Mouse (Mus musculus) hematopoietic stem cell, adult 5-6 weeks (primary cell): ENCODE results near the gene Zfp428. TPM values are rescaled to one million over a fixed set of nuclear protein-coding genes. Genes with fewer than 3 reads are reported as not detected.

Source experiments
- ATAC-seq, 2 experiments: fragments of 125-278 bp in 1 of 2; replicated peaks in 1 of 2; 2 replicates each; pipeline ENCODE4 v1.8.0; 2016 to 2017; ENCODE audit warnings: inconsistent platforms in 2 of 2, mild to moderate bottlenecking in 2 of 2, moderate number of reproducible peaks in 2 of 2, low read depth in 1 of 2, moderate TSS enrichment in 1 of 2; ENCODE audit not compliant: low FRiP score in 2 of 2, poor library complexity in 2 of 2, severe bottlenecking in 2 of 2, insufficient read depth in 1 of 2, low TSS enrichment in 1 of 2
- total RNA-seq: library from RNA; stranded (forward); fragments of 172-1452, 232-1000 nt; gene quantifications from 2 replicates; pipeline ENCODE4 v1.2.3, GENCODE M21; 2017

Zfp428 gene
- 1.1 and 5.1 TPM in 2 replicates for total RNA-seq

DNA sequence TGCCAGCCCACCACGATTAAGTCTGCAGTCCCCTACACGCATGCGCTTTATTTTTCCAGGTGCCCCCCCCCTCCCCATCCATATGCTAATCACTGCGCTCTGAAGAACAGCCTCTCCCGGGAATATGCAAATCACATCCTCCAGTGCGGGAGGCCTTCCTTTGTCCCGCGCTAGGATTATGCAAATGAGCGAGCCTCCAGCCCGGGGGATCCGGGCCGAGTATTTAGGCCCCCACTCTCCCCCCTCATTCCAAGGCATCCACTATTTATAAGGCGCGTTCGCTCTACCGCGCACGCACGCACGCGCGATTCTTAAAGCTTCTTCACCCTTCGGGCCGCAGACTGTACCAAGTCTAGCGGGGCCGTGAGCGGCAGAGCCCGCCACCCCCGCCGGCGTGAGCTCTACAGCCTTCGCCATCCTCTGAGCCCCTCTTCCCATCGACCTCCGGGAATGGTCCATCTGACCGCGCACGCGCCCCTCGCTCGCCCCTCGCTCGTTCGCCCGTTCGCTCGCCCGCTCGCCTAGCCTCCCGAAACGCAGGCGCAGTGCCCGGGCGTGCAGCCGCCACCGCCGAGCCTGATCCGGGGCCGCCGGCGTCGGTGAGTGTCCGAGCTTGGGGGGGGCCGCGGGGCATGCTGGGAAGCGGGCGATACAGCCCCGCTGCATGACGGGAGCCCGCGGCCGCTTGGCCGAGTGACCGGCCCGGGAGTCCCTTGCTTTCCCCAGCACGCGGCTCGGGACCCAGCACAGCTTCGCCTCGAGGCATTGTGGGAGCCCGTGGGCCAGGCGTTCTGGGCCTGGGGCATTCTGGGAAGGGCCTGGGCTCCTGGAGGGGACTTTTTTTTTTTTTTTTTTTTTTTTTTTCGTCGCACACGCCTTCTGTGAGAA lies at the start of gene Zfp428:
TSS of gene Zfp428 (plus strand) at position 169 of the 888 bp plus-strand sequence.
- peak; percentile 40 to 60 for ATAC-seq

DNA sequence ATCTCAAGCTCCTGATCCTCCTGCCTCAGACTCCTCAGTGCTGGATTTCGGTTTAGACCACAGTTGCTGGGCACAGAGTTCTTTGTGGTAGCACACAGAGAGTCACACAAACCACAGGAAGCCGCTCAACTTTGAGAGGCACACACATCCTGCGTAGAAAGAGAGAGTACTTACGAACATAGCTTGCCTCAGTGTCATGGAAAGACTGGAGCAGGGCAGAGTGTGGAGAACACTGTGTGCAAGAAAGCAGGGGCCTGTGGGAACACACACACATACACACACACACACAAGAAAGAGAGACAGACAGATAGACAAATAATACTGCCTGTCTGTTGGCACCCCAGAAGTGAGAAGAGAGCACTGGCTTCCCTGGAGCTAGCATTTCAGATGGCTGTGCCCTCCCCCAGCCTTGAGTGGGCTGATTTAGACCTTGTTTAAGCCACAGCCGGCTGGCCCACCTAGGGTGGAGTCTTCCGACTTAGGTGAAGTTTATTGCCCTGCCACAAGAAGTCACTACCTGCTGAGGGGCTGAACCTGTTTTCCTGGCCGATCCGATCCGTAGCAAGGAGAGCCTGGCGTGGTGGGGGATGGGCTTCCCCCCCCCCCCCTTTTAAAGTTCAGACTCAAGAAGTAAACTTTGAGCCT lies 49.0 kb upstream of the Zfp428 start:
- peak; percentile 85 to 86 for ATAC-seq

DNA sequence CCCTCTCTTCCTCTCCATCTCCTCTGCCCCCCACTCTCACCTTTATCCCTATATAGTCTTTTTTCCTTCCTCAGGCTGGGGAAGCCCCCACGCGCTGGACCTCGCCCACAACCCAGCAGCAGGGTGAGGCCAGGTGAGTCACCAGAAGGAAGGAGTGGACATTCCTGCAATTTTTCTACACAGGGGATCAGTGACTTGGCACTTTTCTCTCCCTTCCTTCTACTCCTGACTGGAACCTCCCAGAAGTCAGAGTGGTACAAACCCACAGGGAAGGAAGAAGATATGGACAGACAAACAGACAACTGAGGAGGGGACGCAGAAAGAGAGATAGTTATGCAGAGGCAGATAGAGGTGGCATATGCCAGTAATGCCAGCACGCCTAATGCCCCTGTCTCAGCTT lies 47.4 kb upstream of the Zfp428 start:
- no peak for ATAC-seq

DNA sequence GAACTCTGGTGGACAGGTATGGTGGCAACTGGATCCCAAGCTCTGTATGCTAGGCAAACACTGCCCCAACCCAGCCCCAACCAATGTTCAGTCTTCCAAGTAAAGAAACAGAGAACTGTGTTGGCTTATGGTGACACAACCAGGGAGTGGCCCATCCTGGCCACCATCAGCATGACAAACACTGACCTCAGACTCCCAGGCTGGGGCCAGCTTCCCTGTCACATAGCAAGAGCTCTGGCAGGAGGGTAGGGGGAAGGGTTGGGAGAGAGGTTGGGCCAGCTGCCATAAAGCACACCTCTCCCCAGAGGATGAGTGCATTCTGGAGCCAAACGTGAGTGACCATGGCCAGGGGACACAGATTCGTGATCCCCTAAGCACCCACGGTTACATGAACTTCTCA lies 47.0 kb upstream of the Zfp428 start:
- no peak; a peak in 1 of 4 replicates for ATAC-seq

DNA sequence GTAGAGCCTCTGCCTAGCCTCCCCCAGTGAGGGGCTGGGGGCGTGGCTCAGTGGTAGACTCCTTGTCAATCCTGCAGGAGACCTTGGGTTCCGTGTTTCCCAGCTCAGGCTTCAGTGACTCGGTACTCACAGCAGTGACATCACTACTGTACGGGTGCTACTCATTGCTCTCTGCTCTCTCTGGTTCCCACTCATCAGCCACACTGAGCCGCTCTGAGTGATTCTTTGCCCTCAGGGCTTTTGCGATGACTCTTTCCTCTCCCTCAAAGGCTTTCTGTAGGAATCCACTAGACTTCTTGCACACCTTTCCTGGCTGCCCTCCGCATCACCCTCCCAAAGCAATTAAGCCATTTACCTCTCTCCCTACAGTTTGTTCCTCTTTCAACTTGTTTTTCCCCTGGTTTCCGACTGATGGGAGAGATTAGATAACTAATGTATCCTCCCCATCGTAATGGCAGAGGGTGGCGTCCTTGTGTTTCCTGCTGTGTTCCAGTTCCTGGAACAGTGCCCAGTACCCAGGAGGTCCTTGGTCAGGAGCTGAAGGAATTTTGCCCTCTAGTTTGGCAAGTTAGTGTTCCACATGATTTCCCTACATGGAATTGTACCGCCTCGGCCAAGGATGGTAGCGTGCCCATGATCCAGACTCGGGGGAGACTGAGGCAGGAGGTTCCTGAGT lies 45.3 kb upstream of the Zfp428 start:
- no peak for ATAC-seq

DNA sequence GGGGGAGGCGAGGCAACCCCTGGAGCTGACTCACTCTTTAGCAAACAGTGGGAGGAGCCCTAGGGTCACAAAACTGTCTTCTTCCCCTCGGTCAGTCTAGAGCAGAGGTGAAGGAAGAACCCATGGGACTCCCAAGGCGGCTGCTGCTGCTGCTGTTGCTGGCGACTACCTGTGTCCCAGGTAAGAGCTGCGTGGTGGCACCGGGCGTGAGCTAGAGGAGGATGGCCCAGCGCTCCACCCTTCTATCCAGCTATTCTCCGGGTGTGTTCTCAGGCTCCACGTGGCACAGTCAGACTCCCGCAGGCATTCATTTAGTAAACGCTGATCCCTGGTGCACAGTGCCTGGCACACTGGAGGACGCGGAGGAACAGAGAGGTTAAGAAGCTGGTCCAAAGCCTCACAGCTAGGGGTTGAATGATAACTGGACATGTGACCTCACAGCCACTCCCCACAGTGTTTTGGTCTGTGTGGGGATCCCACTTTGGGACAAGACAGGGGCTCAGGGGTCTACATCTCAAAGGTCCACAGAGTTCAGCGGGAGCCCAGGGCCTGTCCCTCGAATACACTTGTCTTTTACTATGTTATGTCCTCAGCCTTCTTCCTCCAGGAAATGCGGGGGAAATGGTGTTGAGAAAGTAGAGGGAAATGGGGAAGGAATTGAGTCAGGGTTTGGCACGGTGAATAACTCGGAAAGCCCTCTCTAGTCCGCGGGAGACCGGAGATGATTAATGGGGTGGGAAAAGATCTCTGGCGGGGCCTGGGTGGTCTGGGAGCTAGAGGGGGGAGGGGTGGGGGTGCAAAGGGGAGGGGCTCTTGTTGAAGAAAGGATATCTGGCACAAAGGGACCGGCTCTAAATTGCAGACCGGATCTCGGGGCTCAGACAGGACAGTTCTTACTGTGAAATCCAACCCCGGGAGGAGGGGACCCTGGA lies 44.2 kb upstream of the Zfp428 start, which contains the start of gene Plaur:
TSS of gene Plaur (plus strand) at position 97 of the 932 bp plus-strand sequence.
- peak; percentile 33 to 48 for ATAC-seq

DNA sequence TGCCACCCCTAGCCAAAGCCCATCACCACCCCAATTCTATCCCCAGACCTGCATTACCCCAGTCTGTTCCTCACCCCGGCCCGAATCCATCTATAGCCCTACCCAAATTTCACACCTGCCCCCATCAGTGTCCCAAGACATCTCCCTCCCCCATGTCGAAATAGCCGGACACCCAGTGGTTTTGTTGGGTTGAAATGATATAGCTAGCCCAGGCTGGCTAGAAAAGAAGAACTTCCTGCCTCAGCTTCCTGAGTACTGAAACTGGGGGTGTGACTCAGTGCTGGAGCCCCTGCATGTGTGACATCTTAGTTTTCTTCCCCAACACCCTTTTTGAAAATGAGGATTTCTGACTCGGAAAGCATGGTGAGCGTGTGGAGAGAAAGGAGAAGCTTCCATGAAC lies 40.0 kb upstream of the Zfp428 start:
- ATAC-seq, result peak in 1 of 2 experiments; percentile 15; a peak in 1 of 4 replicates

DNA sequence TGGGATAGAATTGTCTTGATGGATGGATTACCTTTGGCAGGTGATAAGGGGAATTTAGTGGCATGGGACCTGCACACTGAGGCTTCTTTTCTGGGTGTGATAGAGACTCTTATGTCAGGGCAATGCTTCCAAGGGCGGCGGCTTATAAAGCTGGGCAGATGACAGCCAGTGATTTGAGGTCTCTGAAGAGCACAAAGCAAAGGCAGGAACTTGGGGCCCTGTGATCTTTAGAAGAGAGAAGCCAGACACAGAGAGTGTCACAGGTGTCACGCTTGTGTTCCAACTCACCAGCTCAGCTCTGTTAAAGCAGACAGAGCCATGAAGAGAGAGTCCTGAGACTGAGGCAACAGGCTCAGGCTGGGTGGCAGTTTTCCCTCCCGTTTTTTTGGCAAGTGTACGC lies 38.9 kb upstream of the Zfp428 start:
- ATAC-seq, result no peak

DNA sequence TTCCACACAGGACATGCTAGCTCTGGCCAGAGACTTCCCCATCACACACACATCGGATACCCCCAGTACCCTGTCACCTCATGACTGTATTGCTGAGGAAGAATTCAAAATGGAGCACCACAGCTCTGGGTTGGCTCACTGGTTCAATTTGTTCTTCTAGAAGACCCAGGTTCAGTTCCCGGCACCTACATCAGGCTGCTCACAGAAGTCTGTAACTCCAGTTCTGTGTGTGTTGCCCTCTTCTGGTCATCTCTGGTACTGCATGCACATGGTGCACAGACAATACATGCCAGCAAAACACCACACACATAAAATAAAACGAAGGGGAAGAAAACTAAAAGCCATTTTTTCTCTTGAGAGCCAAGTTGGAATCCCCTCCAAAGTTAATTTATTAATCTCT lies 37.7 kb upstream of the Zfp428 start:
- no peak for ATAC-seq

DNA sequence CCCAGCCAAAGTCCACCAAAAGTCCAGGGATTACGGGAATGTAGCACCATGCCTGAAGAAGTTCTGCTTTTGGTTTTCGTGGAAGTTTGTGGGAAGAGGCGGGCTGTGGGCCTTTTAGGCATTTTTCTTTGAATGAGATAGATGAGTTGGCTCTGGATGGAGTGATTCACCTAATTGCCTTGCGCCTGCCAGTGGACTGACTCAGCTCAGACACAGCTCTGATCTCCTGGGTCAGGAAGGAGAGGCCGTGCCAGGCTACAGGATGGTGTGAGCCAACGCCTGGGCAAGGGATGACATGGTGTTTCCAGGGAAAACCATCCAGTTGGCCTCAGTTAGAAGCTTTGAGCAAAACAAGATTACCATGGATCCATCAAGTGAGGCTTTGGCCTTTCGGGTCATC lies 36.5 kb upstream of the Zfp428 start:
- ATAC-seq, result no peak

DNA sequence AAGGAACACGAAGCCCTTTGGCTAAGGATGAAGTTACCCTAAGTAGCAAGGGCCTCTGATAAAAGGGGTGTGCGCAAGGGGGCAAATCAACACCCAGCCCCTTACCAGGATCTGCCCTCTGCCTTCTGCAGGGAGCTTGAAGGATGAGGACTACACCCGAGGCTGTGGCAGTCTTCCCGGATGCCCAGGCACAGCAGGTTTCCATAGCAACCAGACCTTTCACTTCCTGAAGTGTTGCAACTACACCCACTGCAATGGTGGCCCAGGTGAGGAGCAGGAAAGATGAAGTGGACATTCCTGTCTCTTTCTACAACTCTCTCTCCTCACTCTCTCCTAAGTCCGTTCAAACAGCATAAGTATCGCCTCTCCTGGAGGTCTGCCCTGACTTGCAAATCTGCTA lies 34.4 kb upstream of the Zfp428 start:
- no peak for ATAC-seq

DNA sequence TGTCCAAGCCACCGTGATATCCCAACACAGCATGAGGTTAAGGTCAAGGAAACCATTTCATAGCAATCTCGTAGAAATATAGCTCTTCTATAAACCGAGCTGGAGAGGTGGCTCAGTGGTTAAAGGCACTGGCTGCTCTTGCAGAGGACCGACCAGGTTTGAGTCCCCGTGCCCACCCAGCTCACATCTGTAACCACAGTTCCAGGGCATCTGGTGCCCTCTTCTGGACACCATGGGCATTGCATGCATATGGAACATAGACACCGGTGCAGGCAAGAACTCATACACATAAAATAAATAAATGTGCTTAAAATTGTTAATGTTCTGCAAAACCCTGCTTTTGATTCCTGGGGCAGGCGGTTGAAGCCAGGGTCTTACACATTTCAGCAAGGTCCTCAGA lies 33.9 kb upstream of the Zfp428 start:
- no peak for ATAC-seq

DNA sequence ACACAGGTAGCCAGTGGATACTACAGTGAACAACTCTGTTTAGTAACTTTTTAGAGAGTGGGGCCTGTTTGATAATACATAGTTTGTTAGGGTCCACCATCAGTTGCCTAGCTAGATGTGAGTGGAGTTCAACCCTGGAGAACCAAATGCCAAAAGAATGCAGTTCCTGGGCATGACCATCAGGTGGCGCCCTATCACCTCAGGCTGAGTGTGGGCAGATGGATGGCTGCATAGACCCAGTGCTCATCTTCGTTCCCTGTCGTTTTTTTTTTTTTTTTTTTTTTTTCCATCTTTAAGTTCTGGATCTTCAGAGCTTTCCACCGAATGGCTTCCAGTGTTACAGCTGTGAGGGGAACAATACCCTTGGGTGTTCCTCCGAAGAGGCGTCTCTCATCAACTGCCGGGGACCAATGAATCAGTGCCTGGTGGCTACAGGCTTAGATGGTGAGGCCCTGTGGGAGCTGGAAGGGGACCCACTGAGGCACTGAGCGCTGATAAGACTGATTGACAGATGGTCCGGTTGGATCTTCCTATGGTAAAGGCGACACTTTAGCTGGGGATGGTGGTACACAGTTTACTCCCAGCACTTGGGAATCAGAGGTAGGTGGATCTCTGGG lies 32.8 kb upstream of the Zfp428 start:
- ATAC-seq, result peak; percentile 63 to 70

DNA sequence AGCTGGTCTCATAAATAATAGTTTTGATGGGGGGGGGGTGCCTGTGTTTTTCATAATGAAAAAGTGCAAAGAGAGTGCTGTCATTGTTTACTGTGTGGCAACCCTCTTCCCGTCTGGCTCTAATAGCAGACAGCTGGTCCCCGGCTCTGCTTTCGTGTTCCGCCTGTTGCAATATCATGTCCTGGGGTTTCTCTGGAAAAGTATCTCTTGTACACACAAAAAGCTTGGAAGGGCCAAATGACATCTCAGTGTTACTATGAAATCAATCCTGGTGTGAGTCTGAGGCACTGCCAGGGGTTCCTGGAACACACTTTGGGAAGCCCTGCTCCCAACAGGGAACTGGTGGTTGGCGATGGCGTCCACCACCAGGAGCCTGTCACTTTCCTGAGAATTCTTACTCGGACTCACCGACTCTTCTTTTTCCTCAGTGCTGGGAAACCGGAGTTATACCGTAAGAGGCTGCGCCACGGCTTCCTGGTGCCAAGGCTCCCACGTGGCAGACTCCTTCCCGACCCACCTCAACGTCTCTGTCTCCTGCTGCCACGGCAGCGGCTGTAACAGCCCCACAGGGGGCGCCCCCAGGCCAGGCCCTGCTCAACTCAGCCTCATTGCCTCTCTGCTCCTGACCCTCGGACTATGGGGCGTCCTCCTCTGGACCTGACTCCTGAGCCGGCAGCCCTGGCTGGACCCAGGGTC lies 31.8 kb upstream of the Zfp428 start:
- ATAC-seq, result no peak

DNA sequence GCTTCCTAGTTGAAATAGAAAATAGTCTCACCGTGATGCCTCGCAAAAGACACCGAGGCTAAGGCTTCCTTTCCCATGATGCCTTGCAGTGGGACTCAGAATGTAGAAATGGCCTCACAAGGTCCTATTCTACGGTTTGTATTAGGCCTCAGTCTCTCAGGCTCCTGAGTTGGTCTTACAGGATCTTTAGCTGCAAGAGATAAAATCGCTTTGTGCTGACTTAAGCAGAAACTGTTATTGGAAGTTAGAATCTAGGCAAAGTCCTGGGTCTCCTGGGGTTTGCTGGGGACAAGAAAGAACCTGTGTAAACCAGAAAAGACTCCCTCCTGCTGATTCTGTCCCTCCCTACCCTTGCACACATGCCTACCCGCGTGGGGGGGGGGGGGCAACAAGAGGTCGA lies 30.5 kb upstream of the Zfp428 start:
- no peak for ATAC-seq

DNA sequence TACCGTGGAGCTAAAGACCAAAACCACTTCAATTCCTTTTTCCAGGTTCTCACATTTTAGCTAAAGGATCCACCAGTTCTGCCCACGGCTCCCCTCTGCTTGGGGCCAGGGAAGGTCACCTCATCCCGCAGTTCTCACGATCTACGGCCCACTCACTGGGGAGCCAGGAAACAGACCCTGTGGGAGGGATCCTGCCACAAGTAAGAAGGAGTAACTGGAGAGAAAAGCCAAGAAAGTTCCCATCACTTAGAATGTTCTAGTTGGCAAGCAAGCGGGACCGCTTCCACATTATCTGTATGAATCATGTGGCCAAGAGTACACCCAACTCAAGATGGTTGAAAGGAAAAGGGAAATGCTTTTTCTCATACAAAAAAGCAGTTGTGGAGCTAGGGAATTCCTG lies 29.9 kb upstream of the Zfp428 start:
- no peak for ATAC-seq
